ENCODE assay signal across 9 mouse cellular contexts in the genomic region with DNA sequence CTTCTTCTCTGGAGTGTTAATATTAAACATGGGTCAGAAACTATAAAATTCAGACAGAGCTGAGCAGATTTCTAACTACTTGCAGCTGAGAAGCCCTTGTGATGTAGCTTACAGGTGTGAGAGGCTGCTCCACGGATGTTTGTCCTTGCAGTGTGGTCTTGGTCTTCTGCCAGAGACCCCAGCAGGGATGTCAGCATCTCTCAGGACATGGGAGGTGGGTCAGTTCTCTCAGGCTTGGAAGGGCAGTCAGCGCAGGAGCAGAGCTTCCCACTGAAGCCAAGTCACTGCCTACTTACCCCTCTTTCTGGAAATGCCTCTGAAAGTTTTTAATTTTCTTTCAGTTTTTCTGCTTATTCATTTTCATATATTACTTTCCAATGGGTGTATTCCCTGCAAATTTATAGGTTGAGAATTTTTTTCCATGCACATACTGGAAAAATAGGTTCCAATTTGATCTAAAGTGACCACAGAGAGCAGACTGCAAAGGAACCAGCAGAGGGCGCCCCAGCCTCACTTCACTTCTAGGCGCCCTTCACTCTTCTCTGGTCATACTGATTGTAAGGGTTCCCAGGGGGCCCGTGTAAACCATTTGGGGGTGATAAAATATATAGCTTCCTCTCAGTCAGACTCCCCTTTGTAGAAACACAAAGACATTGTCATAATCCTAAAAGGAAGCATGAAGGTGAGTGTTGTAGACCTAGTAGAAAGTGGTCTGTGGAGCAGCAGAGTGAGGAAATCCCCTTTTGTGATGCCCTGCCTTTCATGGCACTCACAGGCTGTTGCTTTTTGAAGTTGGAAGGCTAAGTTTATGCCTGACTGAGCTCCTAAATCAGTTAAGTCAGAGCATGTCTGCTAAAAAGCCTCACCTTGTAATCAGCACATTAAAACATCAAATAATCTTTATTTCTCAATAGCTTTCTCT. TPM values are rescaled to one million over a fixed set of nuclear protein-coding genes. Genes with fewer than 3 reads are reported as not detected.
A peak's percentile ranks its signal among the peaks of the same experiment; 100 is the strongest.
DNase-seq lines count a peak whose midpoint lies in the region; ATAC-seq and TF ChIP-seq lines count a peak whose summit lies in the region.
"Had no signal": no experiment of that assay in that cellular context is flagged by ENCODE, and none has a peak within 500 bp of the region (broad histone marks: within the 10 kb centered on the region; RNA-seq: fewer than 3 reads in every experiment).

No protein-coding gene starts in this region.

- H3K27ac ChIP-seq in heart, embryonic 10.5 days, result no peak overlapping the region
- H3K27ac ChIP-seq: limb, embryonic 15.5 days had no signal

- H3K4me3 ChIP-seq in heart, embryonic 10.5 days, result no peak overlapping the region
- H3K4me3 ChIP-seq in G1E (ENCODE audit: low read depth, low read length), result no peak overlapping the region
- H3K4me3 ChIP-seq: limb, embryonic 15.5 days had no signal

- WGBS in heart, embryonic 10.5 days, result 37% methylated on average over 5 of the region's 5 CpGs
- 44% methylated on average over 5 of the region's 5 CpGs for WGBS in large intestine, adult 2 months

- H3K4me1 ChIP-seq in heart, embryonic 10.5 days, result no peaks in the 10 kb centered on the region
- no peaks in the 10 kb centered on the region for H3K4me1 ChIP-seq in G1E (ENCODE audit: insufficient read depth, low read depth, low read length)
- H3K4me1 ChIP-seq: limb, embryonic 15.5 days had no signal

- DNase-seq in heart, adult 18-20 months, result peak; percentile 23 to 73
- no peak for DNase-seq in heart, embryonic 10.5 days (ENCODE audit: low spot score)
- peak; percentile 58 for DNase-seq in G1E (ENCODE audit: low spot score)
- peak; percentile 63 to 79 for DNase-seq in cerebellum, adult 18-20 months
- peak; percentile 49 for DNase-seq in forelimb bud, embryonic 11.5 days (ENCODE audit: low read depth, low spot score)
- DNase-seq in large intestine, adult 2 months (ENCODE audit: low read depth, low spot score), result peak; percentile 21
- peak; percentile 70 for DNase-seq in lung, postnatal 36 days
- DNase-seq in skeletal muscle tissue, adult 2 months (ENCODE audit: low read depth, low spot score), result peak; percentile 10

- peak; percentile 8; the same call in 1 of the 2 replicates for ATAC-seq in G1E (ENCODE audit: extremely low read depth, insufficient number of reproducible peaks, low FRiP score, poor library complexity, severe bottlenecking)

- H3K9me3 ChIP-seq in heart, embryonic 10.5 days, result no peaks in the 10 kb centered on the region
- no peaks in the 10 kb centered on the region for H3K9me3 ChIP-seq in G1E (replicated peaks)
- H3K9me3 ChIP-seq: limb, embryonic 15.5 days had no signal

- H3K36me3 ChIP-seq in heart, embryonic 10.5 days, result peaks cover 80% of the 10 kb centered on the region
- H3K36me3 ChIP-seq in G1E (replicated peaks), result peaks cover 82% of the 10 kb centered on the region

- TF ChIP-seq CTCF in G1E (IDR thresholded peaks at IDR 0.05; ENCODE audit: low read depth, low read length), result peak; percentile 71

- H3K27me3 ChIP-seq in heart, embryonic 10.5 days (ENCODE audit: insufficient read depth, poor library complexity, severe bottlenecking), result no peaks in the 10 kb centered on the region
- no peaks in the 10 kb centered on the region for H3K27me3 ChIP-seq in G1E (ENCODE audit: insufficient read depth, low read length)
- H3K27me3 ChIP-seq: limb, embryonic 15.5 days had no signal

RNA-seq across cellular contexts. Expression of gene Snorc, which starts 22.6 kb away (rescaled TPM):
- total RNA-seq in heart, adult 18-20 months (2021), result not detected
- polyA plus RNA-seq in heart, embryonic 10.5 days (2016; fragmentation: Nextera tagmentation; extraction: Ambion mirVana), result not detected in 2 replicates
- not detected in 2 replicates for total RNA-seq in G1E (2014; fragmentation: Nextera tagmentation)
- not detected in 2 replicates for total RNA-seq in G1E (2017)
- polyA plus RNA-seq in G1E (2012), result not detected in 2 replicates
- polyA plus RNA-seq in large intestine, adult 2 months (2012; rRNA removed), result 0.19 TPM in 1 of 2 replicates, not detected in the other

RNA-seq across cellular contexts. Expression of gene Kcnj13, which starts 52.9 kb away (rescaled TPM):
- not detected for total RNA-seq in heart, adult 18-20 months (2021)
- polyA plus RNA-seq in heart, embryonic 10.5 days (2016; fragmentation: Nextera tagmentation; extraction: Ambion mirVana), result 0.70 and 1.0 TPM in 2 replicates
- total RNA-seq in G1E (2014; fragmentation: Nextera tagmentation) (not detected in 2 replicates), G1E (2017) (0.12 and 0.16 TPM in 2 replicates)
- not detected in 2 replicates for polyA plus RNA-seq in G1E (2012)
- 2.8 and 18.9 TPM in 2 replicates for polyA plus RNA-seq in large intestine, adult 2 months (2012; rRNA removed)
